Mouse (Mus musculus): ENCODE measurements around the gene Smcr8.

GRCm38 (mm10) chr11:60755570-60755969 lies 21.8 kb upstream of the Smcr8 start:
- no peak for TF ChIP-seq CTCF (IDR thresholded peaks at IDR 0.05; ENCODE audit: borderline replicate concordance, insufficient read depth, low read depth, low read length)
- no peak for TF ChIP-seq POLR2A (IDR thresholded peaks at IDR 0.05; ENCODE audit: borderline replicate concordance, insufficient read depth, low read length)

All from cerebellum, adult 2 months (tissue).